Mouse (Mus musculus) left cerebral cortex, adult 11 months (tissue): ENCODE data around the gene S100a11.

Source experiments
- DNase-seq: peaks from one replicate; pipeline ENCODE4 v3.0.0; 2022; ENCODE audit warnings: low spot score

S100a11 gene

DNA sequence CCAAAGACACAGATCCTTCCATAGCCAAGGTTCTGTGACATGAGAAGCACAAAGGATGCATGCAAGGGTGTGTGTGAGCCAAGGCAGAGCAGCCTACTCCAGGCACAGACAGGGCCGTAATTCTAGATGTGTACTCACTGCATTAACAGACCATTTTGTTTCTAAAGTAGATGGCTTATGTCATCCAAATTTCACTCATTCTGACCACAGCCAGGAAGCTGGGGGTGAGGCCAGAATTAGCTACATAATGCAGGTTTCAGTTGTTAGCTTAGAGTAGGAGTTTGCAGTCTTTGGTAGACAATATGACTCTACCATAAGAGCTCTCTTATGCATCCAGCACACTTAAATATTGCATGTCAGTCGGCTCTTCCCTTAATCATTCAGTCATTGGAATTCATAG, 42.1 kb downstream of the S100a11 start:
- no peak for DNase-seq

DNA sequence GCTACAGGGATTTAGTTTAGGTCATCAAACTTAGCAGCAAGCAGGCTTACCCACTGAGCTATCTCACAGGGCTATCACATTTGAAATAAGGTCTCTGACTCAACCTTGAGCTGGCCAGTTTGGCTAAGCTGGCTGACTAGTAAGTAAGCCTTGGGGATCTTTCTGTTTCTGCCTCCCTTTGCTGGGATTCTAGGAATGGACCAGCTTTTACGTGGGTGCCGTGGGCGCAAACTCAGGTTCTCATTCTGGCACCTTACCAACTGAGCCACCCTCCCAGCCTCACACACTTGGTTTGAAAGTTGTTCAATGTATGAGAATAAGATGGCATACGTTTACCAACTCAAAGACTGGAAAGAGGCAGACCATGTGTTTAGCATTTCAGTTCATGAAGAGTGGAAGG, 42.9 kb downstream of the S100a11 start:
- no peak for DNase-seq

DNA sequence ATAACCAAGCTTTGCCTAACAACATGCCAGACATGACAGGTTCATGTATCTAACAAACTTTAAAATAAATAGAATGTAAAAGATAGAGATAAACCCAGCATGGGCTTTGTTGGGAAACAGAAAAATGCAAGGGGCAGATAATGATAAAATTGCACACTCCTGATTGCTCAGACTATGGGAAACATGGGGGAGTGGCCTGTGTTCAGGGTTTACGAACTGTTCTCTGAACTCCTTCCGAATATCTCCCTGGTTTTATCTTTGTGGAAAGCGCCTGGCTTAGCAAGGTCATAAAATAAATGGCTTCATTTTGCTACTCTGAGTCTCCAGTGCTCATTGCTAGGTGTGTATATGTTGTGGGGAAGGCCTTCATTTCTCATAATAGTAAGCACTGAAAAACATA, 46.6 kb downstream of the S100a11 start:
- DNase-seq, result no peak

DNA sequence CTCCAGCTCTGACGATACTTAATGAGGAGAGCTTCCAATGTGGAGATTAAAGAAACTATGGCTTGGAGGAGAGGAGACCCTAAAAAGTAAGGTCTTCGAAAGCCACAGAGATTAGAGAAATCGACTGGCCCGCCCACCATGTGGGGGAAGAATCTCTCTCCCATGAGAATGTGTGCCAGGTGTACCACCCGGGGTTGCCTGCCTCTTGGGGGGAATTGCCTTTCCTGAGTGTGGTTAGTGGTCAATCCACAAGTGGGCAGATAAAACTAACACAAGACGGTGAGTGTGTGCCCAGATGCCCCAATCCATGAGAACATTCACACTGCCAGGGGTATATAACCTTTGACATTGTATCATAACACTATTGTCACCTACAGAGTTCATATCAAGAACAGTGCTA, 47.4 kb downstream of the S100a11 start:
- DNase-seq, result no peak

DNA sequence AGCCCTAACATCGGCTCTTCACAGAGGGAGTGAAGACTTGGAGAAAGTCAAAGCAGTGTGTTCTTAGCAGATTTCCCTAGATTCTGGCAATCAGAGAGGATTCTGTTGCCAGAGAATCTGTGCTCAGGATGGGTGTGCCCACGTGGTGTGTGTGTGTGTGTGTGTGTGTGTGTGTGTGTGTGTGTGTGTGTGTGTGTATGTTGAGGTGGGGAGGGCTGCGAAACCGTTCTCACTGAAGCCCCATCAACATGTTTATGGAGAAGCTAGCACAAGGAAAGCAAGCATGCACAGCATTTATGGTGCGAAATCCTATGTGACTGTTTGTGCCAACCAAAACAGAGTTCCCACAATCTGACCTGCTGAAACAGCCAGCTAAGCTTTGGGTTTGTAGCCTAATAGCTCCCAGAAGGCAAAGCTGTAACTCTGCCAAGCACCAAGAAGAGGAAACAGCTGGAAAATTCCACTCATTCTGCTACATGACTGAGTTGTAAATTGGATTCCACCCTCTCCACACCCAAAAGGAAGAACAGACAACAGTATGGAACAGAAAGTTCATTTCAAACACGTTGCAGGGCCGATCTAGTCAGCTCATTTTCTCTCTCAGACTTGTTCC, 48.2 kb downstream of the S100a11 start:
- peak; percentile 37 for DNase-seq

DNA sequence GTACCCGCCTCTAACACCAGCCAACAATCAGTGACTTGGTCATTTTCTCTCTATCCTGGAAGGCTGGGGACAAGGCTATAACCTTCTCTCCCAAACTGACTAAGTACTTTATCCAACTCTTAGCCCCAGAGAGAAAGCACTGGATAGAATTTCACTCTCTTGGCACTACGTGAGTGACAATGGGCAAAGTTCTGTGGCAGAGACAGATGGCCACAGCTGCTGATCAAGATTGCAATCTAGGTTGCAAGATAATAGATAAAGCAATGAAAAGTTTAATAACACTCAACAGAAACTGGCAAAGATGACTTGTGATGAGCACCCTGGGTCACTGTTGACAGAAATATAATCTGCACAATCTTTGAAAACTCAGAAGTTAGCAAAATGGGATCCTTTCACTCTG, 48.8 kb downstream of the S100a11 start:
- DNase-seq, result no peak

DNA sequence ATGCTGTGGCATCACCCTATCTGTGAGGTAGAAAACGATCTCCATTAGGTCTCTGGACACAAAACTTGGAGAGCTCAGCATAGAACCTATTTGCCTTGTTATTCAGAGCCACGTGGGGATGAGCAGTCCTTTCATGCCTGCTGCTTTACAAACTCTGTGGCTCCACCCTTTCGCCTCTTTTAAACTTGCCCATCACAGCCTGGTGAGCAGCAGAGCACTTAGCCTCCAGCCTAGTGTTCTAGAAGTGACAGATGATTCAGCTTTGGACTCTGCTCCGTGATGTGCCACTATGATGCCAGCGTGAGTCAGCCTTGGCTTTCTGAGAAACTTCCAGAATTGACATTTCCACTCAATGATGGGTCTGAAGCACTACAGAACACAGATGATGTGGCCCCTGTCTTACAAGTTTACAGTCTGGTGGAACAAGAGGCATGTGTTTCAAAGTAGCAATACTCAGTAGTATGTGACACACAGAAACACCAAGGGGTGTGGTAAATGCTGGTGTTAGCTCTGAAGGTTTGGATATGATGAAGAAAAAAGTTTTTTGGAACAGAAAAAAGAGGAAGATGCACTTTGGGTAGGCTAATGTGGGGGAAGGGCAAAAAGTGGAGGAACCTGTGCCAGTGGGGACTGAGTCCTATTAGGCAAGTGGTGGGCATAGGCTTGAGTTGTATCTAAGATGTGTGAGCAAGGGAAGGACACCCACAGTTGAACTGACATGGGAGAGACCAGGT, 51.9 kb downstream of the S100a11 start:
- no peak for DNase-seq
